Mouse (Mus musculus): Measurements from ENCODE around the gene Foxk1. TPM values are rescaled to one million over a fixed set of nuclear protein-coding genes. Genes with fewer than 3 reads are reported as not detected.

Foxk1 gene
- total RNA-seq, 1 experiment = 10.7 TPM

- peaks cover 0 to 26% of the 10 kb centered on the region in 2 experiments; a peak in 2 of 4 replicates for H3K4me1 ChIP-seq (ENCODE audit: control insufficient read depth in 2 of 2, insufficient read depth in 2 of 2, low read length in 2 of 2, poor library complexity in 1 of 2)
- DNase-seq (ENCODE audit: low read depth, low spot score) = no peak
These were observed 15.8 kb downstream of the Foxk1 start for GRCm38 (mm10) chr5:142417104-142417503.

GRCm38 (mm10) chr5:142417876-142418275 lies 16.6 kb downstream of the Foxk1 start:
- DNase-seq (ENCODE audit: low read depth, low spot score) = no peak
- in situ Hi-C loops (cut with MboI; ENCODE audit: low sequenced_read_pairs in 2 of 2, unreplicated experiment in 2 of 2) = no loop called here
- no peak overlapping the region for H3K4me3 ChIP-seq (ENCODE audit: insufficient read depth in 1 of 2, low read depth in 1 of 2, low read length in 2 of 2, poor library complexity in 1 of 2, severe bottlenecking in 1 of 2)
- TF ChIP-seq ZNF384 (IDR thresholded peaks at IDR 0.05; ENCODE audit: low read depth, low read length) (no peak), ZC3H11A (IDR thresholded peaks at IDR 0.05; ENCODE audit: borderline replicate concordance, low read depth, low read length) (no peak), MAFK (IDR thresholded peaks at IDR 0.05; ENCODE audit: insufficient read depth, low read depth, low read length) (no peak), HCFC1 (IDR thresholded peaks at IDR 0.05; ENCODE audit: borderline replicate concordance, insufficient read depth, low read length) (no peak), CHD2 (IDR thresholded peaks at IDR 0.05; ENCODE audit: low read depth, low read length) (no peak)
- no peaks in the 10 kb centered on the region for H3K9me3 ChIP-seq (ENCODE audit: control insufficient read depth, insufficient read depth, low read depth, low read length)
- peaks cover 21% of the 10 kb centered on the region; the same call in 1 of the 2 replicates for H3K36me3 ChIP-seq (ENCODE audit: control insufficient read depth, insufficient read depth, low read length, poor library complexity, severe bottlenecking)
- H3K4me1 ChIP-seq (ENCODE audit: control insufficient read depth in 2 of 2, insufficient read depth in 2 of 2, low read length in 2 of 2, poor library complexity in 1 of 2) = peaks cover 0 to 22% of the 10 kb centered on the region in 2 experiments; a peak in 3 of 4 replicates
- no peak overlapping the region for H3K27ac ChIP-seq (ENCODE audit: insufficient read depth, low read depth, low read length, poor library complexity, severe bottlenecking)
- no peak overlapping the region for H3K9ac ChIP-seq (ENCODE audit: insufficient read depth, low read depth, low read length, poor library complexity, severe bottlenecking)

More at GRCm38 (mm10) chr5:142417104-142417503, 15.8 kb downstream of the Foxk1 start:
- Histone ChIP-seq H3K9ac (ENCODE audit: insufficient read depth, low read depth, low read length, poor library complexity, severe bottlenecking) (no peak overlapping the region), H3K4me3 (ENCODE audit: insufficient read depth in 1 of 2, low read depth in 1 of 2, low read length in 2 of 2, poor library complexity in 1 of 2, severe bottlenecking in 1 of 2) (no peak overlapping the region), H3K9me3 (ENCODE audit: control insufficient read depth, insufficient read depth, low read depth, low read length) (no peaks in the 10 kb centered on the region), H3K27ac (ENCODE audit: insufficient read depth, low read depth, low read length, poor library complexity, severe bottlenecking) (no peak overlapping the region), H3K36me3 (ENCODE audit: control insufficient read depth, insufficient read depth, low read length, poor library complexity, severe bottlenecking) (peaks cover 21% of the 10 kb centered on the region; the same call in 1 of the 2 replicates)
- in situ Hi-C loops (cut with MboI; ENCODE audit: low sequenced_read_pairs in 2 of 2, unreplicated experiment in 2 of 2) = no loop called here
- TF ChIP-seq CHD2 (IDR thresholded peaks at IDR 0.05; ENCODE audit: low read depth, low read length) (no peak), HCFC1 (IDR thresholded peaks at IDR 0.05; ENCODE audit: borderline replicate concordance, insufficient read depth, low read length) (no peak), MAFK (IDR thresholded peaks at IDR 0.05; ENCODE audit: insufficient read depth, low read depth, low read length) (no peak), ZNF384 (IDR thresholded peaks at IDR 0.05; ENCODE audit: low read depth, low read length) (no peak), ZC3H11A (IDR thresholded peaks at IDR 0.05; ENCODE audit: borderline replicate concordance, low read depth, low read length) (no peak)

- Histone ChIP-seq H3K36me3 (ENCODE audit: control insufficient read depth, insufficient read depth, low read length, poor library complexity, severe bottlenecking) (peaks cover 21% of the 10 kb centered on the region; the same call in 1 of the 2 replicates), H3K4me3 (ENCODE audit: insufficient read depth in 1 of 2, low read depth in 1 of 2, low read length in 2 of 2, poor library complexity in 1 of 2, severe bottlenecking in 1 of 2) (no peak overlapping the region), H3K4me1 (ENCODE audit: control insufficient read depth in 2 of 2, insufficient read depth in 2 of 2, low read length in 2 of 2, poor library complexity in 1 of 2) (peaks cover 0 to 21% of the 10 kb centered on the region in 2 experiments; a peak in 3 of 4 replicates), H3K9ac (ENCODE audit: insufficient read depth, low read depth, low read length, poor library complexity, severe bottlenecking) (no peak overlapping the region), H3K9me3 (ENCODE audit: control insufficient read depth, insufficient read depth, low read depth, low read length) (no peaks in the 10 kb centered on the region), H3K27ac (ENCODE audit: insufficient read depth, low read depth, low read length, poor library complexity, severe bottlenecking) (no peak overlapping the region)
- in situ Hi-C loops (cut with MboI; ENCODE audit: low sequenced_read_pairs in 2 of 2, unreplicated experiment in 2 of 2) = no loop called here
- TF ChIP-seq HCFC1 (IDR thresholded peaks at IDR 0.05; ENCODE audit: borderline replicate concordance, insufficient read depth, low read length) = no peak
- TF ChIP-seq CHD2 (IDR thresholded peaks at IDR 0.05; ENCODE audit: low read depth, low read length) = no peak
- no peak for TF ChIP-seq ZNF384 (IDR thresholded peaks at IDR 0.05; ENCODE audit: low read depth, low read length)
- TF ChIP-seq MAFK (IDR thresholded peaks at IDR 0.05; ENCODE audit: insufficient read depth, low read depth, low read length) = no peak
- TF ChIP-seq ZC3H11A (IDR thresholded peaks at IDR 0.05; ENCODE audit: borderline replicate concordance, low read depth, low read length) = no peak
- DNase-seq (ENCODE audit: low read depth, low spot score) = no peak
These were observed 17.1 kb downstream of the Foxk1 start for GRCm38 (mm10) chr5:142418419-142418818.

GRCm38 (mm10) chr5:142420317-142420716 lies 19.0 kb downstream of the Foxk1 start:
- no peak for DNase-seq (ENCODE audit: low read depth, low spot score)
- Histone ChIP-seq H3K27ac (ENCODE audit: insufficient read depth, low read depth, low read length, poor library complexity, severe bottlenecking) (no peak overlapping the region), H3K4me3 (ENCODE audit: insufficient read depth in 1 of 2, low read depth in 1 of 2, low read length in 2 of 2, poor library complexity in 1 of 2, severe bottlenecking in 1 of 2) (no peak overlapping the region), H3K4me1 (ENCODE audit: control insufficient read depth in 2 of 2, insufficient read depth in 2 of 2, low read length in 2 of 2, poor library complexity in 1 of 2) (peaks cover 0 to 21% of the 10 kb centered on the region in 2 experiments; a peak in 3 of 4 replicates), H3K9me3 (ENCODE audit: control insufficient read depth, insufficient read depth, low read depth, low read length) (no peaks in the 10 kb centered on the region), H3K9ac (ENCODE audit: insufficient read depth, low read depth, low read length, poor library complexity, severe bottlenecking) (no peak overlapping the region), H3K36me3 (ENCODE audit: control insufficient read depth, insufficient read depth, low read length, poor library complexity, severe bottlenecking) (peaks cover 19% of the 10 kb centered on the region; the same call in 1 of the 2 replicates)
- in situ Hi-C loops (cut with MboI; ENCODE audit: low sequenced_read_pairs in 2 of 2, unreplicated experiment in 2 of 2) = no loop called here
- TF ChIP-seq MAFK (IDR thresholded peaks at IDR 0.05; ENCODE audit: insufficient read depth, low read depth, low read length) = no peak
- TF ChIP-seq ZC3H11A (IDR thresholded peaks at IDR 0.05; ENCODE audit: borderline replicate concordance, low read depth, low read length) = no peak
- TF ChIP-seq HCFC1 (IDR thresholded peaks at IDR 0.05; ENCODE audit: borderline replicate concordance, insufficient read depth, low read length) = no peak
- no peak for TF ChIP-seq CHD2 (IDR thresholded peaks at IDR 0.05; ENCODE audit: low read depth, low read length)
- no peak for TF ChIP-seq ZNF384 (IDR thresholded peaks at IDR 0.05; ENCODE audit: low read depth, low read length)
